Mouse (Mus musculus): ENCODE results near the gene Stk32c. TPM values are rescaled to one million over a fixed set of nuclear protein-coding genes. Genes with fewer than 3 reads are reported as not detected.

The Stk32c gene
- polyA plus RNA-seq, 1 experiment from 2014 or later = 0.09 TPM

- Histone ChIP-seq H3K4me3 (no peak overlapping the region), H3K4me1 (0 out of 2 replicates have a peak, but pooled peaks cover 2% of the 10 kb centered on the region), H3K9me3 (replicated peaks) (no peaks in the 10 kb centered on the region), H3K27me3 (ENCODE audit: low read depth, poor library complexity, severe bottlenecking) (no peaks in the 10 kb centered on the region), H3K36me3 (no peaks in the 10 kb centered on the region), H3K27ac (no peak overlapping the region)
- 90% methylated on average over 1 of the region's 1 CpGs for WGBS
- no peak for DNase-seq (ENCODE audit: low spot score)
These were observed 11.0 kb upstream of the Stk32c start for GRCm38 (mm10) chr7:139224070-139224469.

DNA sequence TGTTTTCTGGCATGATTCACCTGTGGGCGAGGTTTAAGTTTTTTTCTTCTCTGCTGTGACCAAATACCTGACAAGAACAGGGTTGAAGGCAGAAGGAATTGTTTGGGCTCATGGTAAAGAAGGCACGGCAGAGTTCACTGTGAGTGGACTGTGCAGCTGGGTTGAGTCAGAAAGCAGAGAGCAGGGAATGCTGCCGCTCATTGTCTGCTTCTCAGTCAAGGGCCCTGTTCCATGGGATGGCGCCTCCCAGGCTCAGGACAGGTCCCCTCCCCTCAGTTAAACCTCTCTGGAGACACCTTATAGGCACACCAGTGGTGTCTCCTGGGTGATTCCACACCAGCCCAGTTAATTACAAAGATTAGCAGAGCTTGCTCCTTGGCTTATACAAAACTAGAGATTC lies 9.2 kb upstream of the Stk32c start:
- 82% methylated on average over 4 of the region's 4 CpGs for WGBS
- DNase-seq (ENCODE audit: low spot score) = no peak

GRCm38 (mm10) chr7:139221856-139222255 lies 8.7 kb upstream of the Stk32c start:
- no peaks in the 10 kb centered on the region for H3K9me3 ChIP-seq (replicated peaks)
- no peak overlapping the region for H3K4me3 ChIP-seq
- no peak for DNase-seq (ENCODE audit: low spot score)
- no peaks in the 10 kb centered on the region for H3K27me3 ChIP-seq (ENCODE audit: low read depth, poor library complexity, severe bottlenecking)
- peaks cover 1% of the 10 kb centered on the region; the same call in 1 of the 2 replicates for H3K4me1 ChIP-seq
- H3K36me3 ChIP-seq = no peaks in the 10 kb centered on the region
- 95% methylated on average over 2 of the region's 2 CpGs for WGBS
- H3K27ac ChIP-seq = no peak overlapping the region

More for the DNA sequence above, 9.2 kb upstream of the Stk32c start:
- Histone ChIP-seq H3K27ac (no peak overlapping the region), H3K9me3 (replicated peaks) (no peaks in the 10 kb centered on the region), H3K36me3 (no peaks in the 10 kb centered on the region), H3K27me3 (ENCODE audit: low read depth, poor library complexity, severe bottlenecking) (no peaks in the 10 kb centered on the region), H3K4me3 (no peak overlapping the region), H3K4me1 (peaks cover 2% of the 10 kb centered on the region; the same call in 1 of the 2 replicates)

DNA sequence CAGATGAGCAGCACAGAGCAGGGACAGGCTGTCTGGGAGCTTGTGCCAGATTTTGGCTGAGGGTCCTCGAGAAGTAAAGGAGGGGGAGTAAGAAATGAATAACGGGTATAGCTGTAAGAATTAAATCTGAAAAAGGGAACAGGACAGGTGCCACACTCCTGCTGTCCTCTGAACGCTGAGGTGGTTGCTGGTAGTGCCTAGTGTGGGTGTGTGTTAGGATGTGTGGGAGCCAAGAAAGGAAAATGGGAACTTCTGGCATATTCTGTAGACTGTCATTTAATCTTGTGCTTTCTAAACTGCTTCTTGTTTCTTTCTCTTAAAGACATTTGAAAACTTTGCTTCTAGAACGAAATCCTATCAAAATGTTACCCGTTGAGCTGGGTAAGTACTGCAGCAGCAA lies 8.0 kb upstream of the Stk32c start:
- H3K36me3 ChIP-seq = no peaks in the 10 kb centered on the region
- no peaks in the 10 kb centered on the region for H3K9me3 ChIP-seq (replicated peaks)
- no peaks in the 10 kb centered on the region for H3K27me3 ChIP-seq (ENCODE audit: low read depth, poor library complexity, severe bottlenecking)
- no peak overlapping the region for H3K27ac ChIP-seq
- no peak overlapping the region for H3K4me3 ChIP-seq
- H3K4me1 ChIP-seq = no peaks in the 10 kb centered on the region; the same call in 1 of the 2 replicates
- WGBS = 80% methylated on average over 5 of the region's 5 CpGs
- no peak for DNase-seq (ENCODE audit: low spot score)

- no peak for DNase-seq (ENCODE audit: low spot score)
- H3K4me1 ChIP-seq = no peaks in the 10 kb centered on the region; the same call in 1 of the 2 replicates
- H3K27ac ChIP-seq = no peak overlapping the region
- no peaks in the 10 kb centered on the region for H3K36me3 ChIP-seq
- no peaks in the 10 kb centered on the region for H3K27me3 ChIP-seq (ENCODE audit: low read depth, poor library complexity, severe bottlenecking)
- no peaks in the 10 kb centered on the region for H3K9me3 ChIP-seq (replicated peaks)
- 53% methylated on average over 2 of the region's 2 CpGs for WGBS
- H3K4me3 ChIP-seq = no peak overlapping the region
These were observed 7.2 kb upstream of the Stk32c start for GRCm38 (mm10) chr7:139220303-139220702.

DNA sequence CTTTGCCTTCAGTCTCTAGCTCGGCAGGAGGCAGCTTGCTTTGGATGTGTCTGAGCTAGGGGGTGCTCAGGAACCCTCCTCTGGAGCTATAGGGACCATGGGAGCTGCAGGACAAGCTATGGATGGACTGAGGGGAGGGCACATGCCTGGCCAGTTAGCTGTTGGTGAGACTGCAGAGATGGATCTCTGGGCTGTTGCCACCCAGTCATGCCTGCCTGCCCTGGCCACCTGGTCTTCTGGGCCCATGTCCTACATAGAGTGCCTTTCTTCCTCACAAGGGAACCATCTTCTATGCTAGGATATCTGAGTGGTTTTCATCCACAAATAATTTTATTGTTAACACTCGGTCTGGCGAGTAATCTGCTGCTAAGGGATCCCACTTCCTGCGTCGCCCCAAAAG lies 6.4 kb upstream of the Stk32c start:
- WGBS = 90% methylated on average over 5 of the region's 5 CpGs
- Histone ChIP-seq H3K4me1 (no peaks in the 10 kb centered on the region; the same call in 1 of the 2 replicates), H3K9me3 (replicated peaks) (no peaks in the 10 kb centered on the region), H3K4me3 (no peak overlapping the region), H3K27ac (no peak overlapping the region), H3K36me3 (no peaks in the 10 kb centered on the region), H3K27me3 (ENCODE audit: low read depth, poor library complexity, severe bottlenecking) (no peaks in the 10 kb centered on the region)
- no peak for DNase-seq (ENCODE audit: low spot score)

DNA sequence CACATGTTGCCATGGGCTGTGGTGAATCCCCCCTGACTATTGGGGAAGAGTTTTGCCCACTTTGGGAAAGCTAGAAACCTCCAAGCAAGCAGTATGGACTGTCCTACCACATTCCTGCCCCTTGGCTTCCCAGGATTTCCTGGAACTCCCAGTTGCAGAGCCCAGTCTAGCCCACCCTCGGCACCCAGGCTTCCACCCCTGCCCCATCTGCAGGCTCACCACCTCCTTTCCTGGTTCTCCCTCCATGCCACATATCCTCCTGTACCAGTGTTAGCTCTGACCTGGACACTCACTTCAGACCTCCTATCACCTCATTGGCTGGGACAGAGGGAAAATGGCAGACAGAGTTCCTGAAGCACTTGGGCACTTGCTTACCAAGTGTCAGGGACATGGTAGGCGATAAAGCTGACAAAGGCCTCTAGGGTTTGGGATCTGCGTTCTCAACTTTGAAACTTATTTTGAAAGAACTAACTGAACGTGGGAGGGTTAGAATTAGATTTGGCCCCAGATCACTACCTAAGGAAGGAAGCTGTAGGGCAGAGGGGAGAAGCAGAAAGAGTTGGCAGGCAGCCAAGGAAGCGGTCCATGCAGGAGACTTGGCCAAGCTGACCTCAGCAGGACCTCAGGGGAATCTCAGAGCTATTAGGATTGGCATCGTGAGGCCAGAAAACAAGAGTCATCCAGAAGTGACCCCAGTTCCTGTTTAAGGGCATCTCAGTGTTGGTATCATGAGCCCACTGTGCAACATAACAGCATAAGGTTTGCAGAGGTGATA lies 5.7 kb upstream of the Stk32c start:
- Histone ChIP-seq H3K4me3 (no peak overlapping the region), H3K36me3 (no peaks in the 10 kb centered on the region), H3K9me3 (replicated peaks) (no peaks in the 10 kb centered on the region), H3K27me3 (ENCODE audit: low read depth, poor library complexity, severe bottlenecking) (no peaks in the 10 kb centered on the region), H3K4me1 (peaks cover 2% of the 10 kb centered on the region), H3K27ac (no peak overlapping the region)
- DNase-seq (ENCODE audit: low spot score) = no peak
- WGBS = 86% methylated on average over 6 of the region's 6 CpGs

GRCm38 (mm10) chr7:139217046-139217445 lies 3.9 kb upstream of the Stk32c start:
- no peaks in the 10 kb centered on the region for H3K27me3 ChIP-seq (ENCODE audit: low read depth, poor library complexity, severe bottlenecking)
- no peaks in the 10 kb centered on the region for H3K9me3 ChIP-seq (replicated peaks)
- no peak overlapping the region for H3K4me3 ChIP-seq
- H3K27ac ChIP-seq = no peak overlapping the region
- WGBS = 87% methylated on average over 7 of the region's 7 CpGs
- peaks cover 19% of the 10 kb centered on the region for H3K4me1 ChIP-seq
- no peaks in the 10 kb centered on the region for H3K36me3 ChIP-seq
- DNase-seq (ENCODE audit: low spot score) = no peak

- DNase-seq (ENCODE audit: low spot score) = no peak
- Histone ChIP-seq H3K4me1 (peaks cover 19% of the 10 kb centered on the region), H3K27me3 (ENCODE audit: low read depth, poor library complexity, severe bottlenecking) (no peaks in the 10 kb centered on the region), H3K4me3 (no peak overlapping the region), H3K36me3 (no peaks in the 10 kb centered on the region), H3K27ac (no peak overlapping the region), H3K9me3 (replicated peaks) (no peaks in the 10 kb centered on the region)
- WGBS = 94% methylated on average over 9 of the region's 9 CpGs
These were observed 3.4 kb upstream of the Stk32c start for GRCm38 (mm10) chr7:139216464-139216863.

DNA sequence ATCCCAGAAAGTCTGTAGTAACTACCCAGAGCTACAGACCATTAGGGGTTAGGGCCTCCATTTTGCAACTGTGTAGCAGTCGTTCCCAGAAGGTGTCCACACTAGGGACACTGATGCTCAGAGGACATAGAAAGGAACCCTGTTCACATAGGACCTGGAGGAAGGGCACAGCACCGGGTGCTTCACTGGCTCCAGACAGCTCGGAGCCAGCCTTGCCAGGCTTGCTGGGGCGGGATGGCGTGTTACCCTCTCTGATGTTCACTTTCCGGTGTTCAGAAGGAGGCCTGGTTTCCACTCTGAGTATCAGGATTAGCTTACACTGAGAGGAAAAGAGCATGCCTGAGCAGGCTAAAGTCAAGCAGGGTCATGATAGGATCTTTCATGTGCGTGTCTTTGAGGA lies 2.8 kb upstream of the Stk32c start:
- no peak overlapping the region for H3K27ac ChIP-seq
- WGBS = 89% methylated on average over 7 of the region's 7 CpGs
- no peak for DNase-seq (ENCODE audit: low spot score)

DNA sequence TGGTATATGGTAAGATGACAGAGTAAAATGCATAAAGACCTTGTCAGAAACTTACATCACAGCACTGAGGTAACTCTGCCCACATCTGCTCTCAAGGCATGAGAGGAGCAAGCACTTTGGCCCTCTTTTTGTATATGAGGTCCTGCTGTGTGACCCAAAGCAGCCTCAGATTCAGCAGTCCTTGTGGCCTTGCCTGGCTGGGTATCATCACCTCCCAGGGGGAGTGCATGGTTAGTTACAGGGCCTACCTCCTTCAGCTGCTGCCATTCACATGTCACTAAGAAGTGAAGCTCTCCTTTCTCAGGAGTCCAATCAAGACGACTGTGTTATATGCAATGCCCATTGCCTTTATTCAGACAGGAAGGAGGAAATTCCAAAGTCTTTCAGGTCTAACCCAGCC lies 2.4 kb upstream of the Stk32c start:
- no peak overlapping the region for H3K4me3 ChIP-seq
- H3K9me3 ChIP-seq (replicated peaks) = no peaks in the 10 kb centered on the region
- peaks cover 19% of the 10 kb centered on the region for H3K4me1 ChIP-seq
- no peaks in the 10 kb centered on the region for H3K36me3 ChIP-seq
- no peak overlapping the region for H3K27ac ChIP-seq
- no peak for DNase-seq (ENCODE audit: low spot score)
- no peaks in the 10 kb centered on the region for H3K27me3 ChIP-seq (ENCODE audit: low read depth, poor library complexity, severe bottlenecking)
- 74% methylated on average over 1 of the region's 1 CpGs for WGBS

More for the DNA sequence above, 2.8 kb upstream of the Stk32c start:
- H3K9me3 ChIP-seq (replicated peaks) = no peaks in the 10 kb centered on the region
- no peaks in the 10 kb centered on the region for H3K27me3 ChIP-seq (ENCODE audit: low read depth, poor library complexity, severe bottlenecking)
- H3K36me3 ChIP-seq = no peaks in the 10 kb centered on the region
- no peak overlapping the region for H3K4me3 ChIP-seq
- H3K4me1 ChIP-seq = peaks cover 19% of the 10 kb centered on the region

DNA sequence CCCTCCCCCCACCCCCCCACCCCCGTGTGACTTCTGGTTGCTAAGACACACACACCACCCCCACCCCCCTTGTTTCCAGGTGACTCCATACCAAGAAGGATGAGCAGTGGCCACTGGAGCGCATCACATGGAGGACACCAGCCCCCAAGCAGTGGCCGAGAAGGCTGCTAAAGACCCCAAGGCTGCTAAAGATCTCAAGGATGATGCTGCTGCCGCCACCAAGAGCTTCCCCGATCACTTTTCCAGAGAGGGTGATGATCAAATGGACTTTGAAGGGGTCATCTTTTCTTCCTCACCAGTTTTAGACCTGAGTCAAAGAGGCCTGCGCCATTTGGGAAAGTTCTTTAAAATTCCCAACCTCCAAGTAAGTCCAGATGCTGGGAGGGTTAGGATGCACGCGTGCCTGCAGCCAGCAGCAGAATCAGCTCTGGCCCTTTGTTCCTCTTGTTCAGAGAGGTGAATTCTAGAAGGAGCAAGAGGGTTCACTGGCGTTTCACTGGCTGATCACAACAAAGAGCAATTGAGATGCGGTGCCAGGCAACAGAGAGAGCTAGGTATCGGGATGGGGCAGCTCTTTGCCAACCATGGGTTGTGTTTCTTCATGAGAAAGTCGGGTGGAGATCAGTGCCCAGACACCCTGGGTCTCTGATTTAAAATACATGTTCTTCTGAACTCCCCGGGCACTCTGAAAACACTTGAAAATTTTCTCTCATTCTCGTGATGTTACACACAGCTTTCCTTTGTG lies 1.7 kb upstream of the Stk32c start:
- H3K27ac ChIP-seq = no peak overlapping the region
- H3K4me3 ChIP-seq = no peak overlapping the region
- 82% methylated on average over 14 of the region's 14 CpGs for WGBS
- H3K9me3 ChIP-seq (replicated peaks) = no peaks in the 10 kb centered on the region
- H3K36me3 ChIP-seq = no peaks in the 10 kb centered on the region
- peaks cover 19% of the 10 kb centered on the region for H3K4me1 ChIP-seq
- no peak for DNase-seq (ENCODE audit: low spot score)
- no peaks in the 10 kb centered on the region for H3K27me3 ChIP-seq (ENCODE audit: low read depth, poor library complexity, severe bottlenecking)

DNA sequence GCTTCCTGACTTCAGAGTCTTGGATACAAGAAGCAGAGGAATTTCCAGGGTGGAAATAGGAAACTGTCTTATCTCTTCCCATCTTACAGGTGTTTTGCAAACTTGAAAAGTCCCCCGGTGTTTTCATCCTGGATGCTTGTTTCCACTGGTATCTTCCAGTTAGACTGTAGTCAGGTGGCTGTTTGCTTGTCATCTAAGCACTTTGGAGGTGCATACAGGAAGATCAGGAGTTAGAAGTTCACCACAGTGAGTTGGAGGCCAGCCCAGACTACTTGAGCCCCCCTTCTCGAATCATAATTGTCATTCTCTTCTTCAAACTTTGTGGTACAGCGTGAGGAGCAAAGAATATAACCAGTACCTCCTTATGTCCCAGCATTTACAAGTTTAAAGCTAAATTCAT lies 1.1 kb upstream of the Stk32c start:
- Histone ChIP-seq H3K4me1 (peaks cover 19% of the 10 kb centered on the region), H3K27me3 (ENCODE audit: low read depth, poor library complexity, severe bottlenecking) (no peaks in the 10 kb centered on the region), H3K36me3 (no peaks in the 10 kb centered on the region), H3K27ac (no peak overlapping the region), H3K4me3 (no peak overlapping the region), H3K9me3 (replicated peaks) (no peaks in the 10 kb centered on the region)
- DNase-seq (ENCODE audit: low spot score) = no peak
- WGBS = 89% methylated on average over 3 of the region's 3 CpGs

All from limb, embryonic 10.5 days (tissue).